Mouse (Mus musculus): ENCODE measurements at regions not wholly inside any gene's neighbourhood (a gene's known extent, or its start where the extent isn't known, plus 50 kb on each side); places are given as distances from the start of the nearest gene placed in this dataset.

DNA sequence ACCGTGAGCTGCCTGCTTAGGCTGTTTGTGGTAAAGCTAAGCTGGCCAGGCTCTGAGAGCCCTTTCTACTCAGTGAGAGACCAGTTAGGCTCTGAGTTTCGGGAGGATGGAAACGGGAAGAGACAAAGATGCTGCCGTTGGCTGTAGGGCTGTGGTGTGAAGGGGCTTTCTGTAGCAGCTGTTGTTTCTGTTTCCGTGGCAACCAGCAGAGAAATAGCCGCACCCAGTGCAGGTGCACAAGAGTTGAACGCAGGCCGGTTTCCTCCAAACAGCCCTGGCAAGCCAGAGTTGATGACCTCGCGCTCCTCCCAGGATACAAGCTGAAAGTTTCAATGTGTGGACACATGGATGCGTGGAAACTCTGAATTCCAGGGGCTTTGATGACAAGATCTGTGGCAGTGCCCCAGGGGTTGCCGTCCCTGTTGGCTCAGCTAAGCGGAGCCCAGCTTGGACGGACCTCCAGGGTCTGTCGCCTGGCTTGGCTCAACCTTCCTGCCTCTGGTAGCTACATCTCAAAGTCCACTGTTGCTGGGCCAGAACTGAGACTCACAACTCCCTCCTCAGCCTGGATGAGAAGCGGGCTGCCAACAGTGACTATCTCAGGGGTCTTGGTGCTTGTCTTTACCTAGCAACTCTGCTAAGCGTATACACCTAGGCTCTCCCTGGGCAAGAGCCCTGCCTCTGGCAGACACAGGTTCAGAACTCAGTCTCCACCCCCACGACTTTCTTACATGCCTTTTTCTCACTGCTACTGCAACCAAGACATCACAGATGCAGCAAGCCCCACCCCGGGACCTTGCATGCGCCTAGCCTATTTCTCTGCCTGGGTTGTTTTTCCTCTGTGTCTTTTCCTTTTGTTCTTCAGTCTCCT, 192.6 kb upstream of the Map3k1 start:
- DNase-seq (ENCODE audit: low spot score in 2 of 2): peak; percentile 89 to 90

DNA sequence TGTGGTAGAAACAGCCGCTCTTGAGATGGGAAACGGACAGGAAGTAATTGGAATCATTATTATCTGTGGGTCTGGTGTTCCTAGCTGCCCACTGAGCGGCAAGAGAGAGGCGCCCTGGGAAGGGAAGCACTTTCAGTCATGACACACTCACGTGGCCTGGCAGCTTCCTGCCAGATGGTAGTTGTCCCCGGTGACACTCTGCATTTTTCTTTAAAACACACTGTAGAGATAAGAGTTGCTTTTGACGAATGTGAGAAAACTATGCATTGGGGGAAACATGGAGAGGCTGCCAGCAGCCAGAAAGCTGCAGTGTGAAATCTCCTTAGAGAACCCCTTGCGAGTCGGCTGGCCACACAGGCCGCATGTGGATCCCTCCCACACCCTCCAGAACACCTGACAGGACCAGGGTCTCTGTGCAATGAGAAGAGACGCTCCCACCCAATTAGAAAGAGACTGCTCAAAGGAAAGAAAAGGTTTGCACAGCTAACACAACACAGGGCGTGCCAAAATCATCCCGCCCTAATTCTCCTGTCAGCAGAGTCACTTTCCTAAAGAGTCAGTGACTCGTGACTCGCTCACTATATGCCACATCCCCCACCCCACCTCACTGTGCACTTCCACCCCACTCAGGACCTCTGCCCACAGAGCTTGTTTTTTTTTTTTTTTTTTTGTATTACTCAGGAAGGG, 194.0 kb upstream of the Map3k1 start:
- DNase-seq (ENCODE audit: low spot score in 2 of 2): peak; percentile 75 to 76

DNA sequence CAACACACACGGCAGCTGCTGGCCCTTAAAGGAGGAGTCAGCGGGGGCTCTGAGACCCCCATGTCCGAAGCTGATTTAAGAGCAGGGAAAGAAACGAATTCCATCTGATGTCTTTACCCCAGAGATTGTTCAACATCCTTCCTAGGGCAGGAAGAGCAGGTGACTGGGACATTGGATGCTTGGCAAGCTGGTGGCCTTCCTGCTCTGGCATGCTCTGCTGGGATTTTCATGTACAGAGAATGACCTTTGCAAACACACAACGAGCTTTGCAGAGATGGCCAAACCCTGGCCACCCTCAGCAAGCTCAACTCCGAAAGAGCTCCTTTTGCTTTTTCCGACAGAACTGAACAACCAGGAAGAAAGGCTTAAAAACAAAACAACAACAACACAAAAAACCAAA, 194.7 kb upstream of the Map3k1 start:
- no peak for DNase-seq (ENCODE audit: low spot score in 2 of 2)

DNA sequence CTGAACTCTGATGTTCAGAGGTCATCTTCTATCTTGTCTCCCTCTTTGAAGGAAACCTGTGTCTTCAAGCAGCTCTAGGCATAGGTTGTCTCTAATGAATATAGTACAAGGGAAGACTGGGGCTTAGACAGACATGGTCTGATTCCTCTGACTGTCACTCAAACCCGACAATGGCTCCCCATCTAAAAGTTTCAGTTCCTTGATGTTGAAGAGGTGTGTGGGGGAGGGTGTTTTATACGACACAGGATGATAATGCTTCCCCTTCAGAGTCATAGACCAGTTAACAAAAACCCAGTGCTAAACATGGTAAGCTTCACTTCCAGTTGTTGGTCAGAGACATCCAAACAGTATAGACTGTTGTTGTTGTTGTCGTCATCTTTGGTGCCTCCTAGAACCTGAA, 195.3 kb upstream of the Map3k1 start:
- DNase-seq (ENCODE audit: low spot score in 2 of 2): peak; percentile 86 to 91

DNA sequence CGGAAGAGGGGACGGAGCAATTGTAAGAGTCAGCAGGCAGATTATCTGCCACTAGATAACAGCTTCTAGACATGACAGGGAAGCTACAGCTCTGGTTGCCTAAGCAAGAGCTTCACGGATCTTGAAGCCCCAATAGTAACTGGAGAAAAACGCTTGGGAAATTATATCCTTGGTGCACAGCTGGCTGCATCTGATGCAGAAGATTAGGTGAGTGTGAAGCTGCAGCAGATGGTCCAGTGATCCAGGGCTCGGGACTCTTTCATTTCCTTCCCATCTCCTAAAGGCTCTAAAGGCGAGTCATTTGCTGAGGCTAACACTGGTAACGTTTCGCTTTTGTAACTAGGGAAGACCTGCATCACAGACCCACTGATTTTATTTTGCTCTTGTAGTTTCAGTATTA, 196.6 kb upstream of the Map3k1 start:
- DNase-seq (ENCODE audit: low spot score in 2 of 2): no peak

DNA sequence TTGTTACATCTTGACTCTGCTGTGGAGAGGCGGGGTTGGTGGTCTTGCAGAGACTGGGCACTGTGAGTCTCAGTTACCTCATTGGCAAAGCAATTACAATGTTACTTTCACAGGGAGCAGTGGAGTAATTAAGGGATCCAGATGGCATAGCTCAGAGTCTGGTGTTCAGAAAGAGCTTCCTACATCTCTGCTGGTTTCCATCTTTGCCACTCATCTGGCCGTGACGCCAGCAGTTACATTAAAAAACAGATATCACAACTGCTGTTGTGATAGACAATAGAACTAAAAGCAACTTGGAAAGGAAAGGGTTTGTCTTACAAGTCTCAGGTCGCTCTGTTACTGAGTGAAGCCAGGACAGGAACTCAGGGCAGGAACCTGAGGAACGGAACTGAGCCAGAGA, 200.0 kb upstream of the Map3k1 start:
- DNase-seq (ENCODE audit: low spot score in 2 of 2): no peak

DNA sequence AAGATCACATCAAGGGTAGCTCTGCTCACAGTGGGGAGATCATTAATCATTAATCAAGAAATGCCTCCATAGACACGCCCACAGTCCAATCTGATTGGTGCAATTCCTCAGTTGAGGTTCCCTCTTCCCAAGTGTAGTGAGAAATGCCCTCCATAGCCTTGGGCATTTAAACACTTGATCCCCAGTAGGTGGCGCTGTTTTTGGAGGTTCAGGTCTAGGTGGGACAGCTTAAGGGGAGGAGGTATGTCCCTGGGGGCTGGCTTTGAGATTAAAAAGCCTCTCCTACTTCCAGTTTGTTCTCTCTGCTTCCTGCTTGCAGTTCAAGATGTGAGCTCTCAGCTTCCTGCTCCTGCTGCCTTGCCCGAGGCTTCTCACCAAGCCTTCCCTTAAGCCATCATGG, 200.5 kb upstream of the Map3k1 start:
- DNase-seq (ENCODE audit: low spot score in 2 of 2): no peak

DNA sequence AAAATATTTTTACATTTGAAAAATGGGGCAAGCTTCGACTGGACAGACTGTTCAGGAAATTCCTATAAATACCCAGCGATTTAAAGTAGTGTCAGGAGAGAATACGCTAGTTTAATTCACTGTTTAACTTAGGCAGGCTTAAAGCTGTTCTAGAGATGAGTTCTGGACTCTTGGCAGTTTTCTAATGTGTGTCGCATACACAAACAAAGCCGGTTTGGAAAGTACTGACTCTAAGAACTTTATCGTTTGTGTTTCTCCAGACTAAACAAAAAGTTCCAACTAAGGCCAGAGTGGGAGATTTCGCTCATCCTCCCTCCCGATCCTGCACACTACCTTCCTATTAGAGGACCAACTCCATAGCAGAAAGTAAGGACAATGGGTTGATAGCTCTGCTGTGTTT, 201.7 kb upstream of the Map3k1 start:
- DNase-seq (ENCODE audit: low spot score in 2 of 2): no peak

DNA sequence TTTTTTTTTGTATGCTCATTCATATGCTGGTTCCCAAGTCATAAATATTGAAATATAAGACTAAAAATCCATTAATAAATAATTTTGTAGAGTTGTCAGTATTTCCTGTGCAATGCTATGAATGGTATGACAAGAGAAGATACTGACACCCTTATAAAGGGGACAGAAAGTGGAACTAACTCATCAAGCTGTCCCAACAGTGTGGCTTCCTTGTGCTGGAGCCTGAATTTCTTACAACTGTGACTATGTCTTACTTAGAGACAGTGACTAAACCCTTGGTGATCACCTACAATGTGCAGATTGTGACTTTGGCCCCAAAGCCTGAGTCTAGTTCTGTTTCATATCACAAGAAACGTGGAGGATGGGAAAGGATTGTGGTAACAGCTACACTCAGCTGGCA, 203.8 kb upstream of the Map3k1 start:
- no peak for DNase-seq (ENCODE audit: low spot score in 2 of 2)

DNA sequence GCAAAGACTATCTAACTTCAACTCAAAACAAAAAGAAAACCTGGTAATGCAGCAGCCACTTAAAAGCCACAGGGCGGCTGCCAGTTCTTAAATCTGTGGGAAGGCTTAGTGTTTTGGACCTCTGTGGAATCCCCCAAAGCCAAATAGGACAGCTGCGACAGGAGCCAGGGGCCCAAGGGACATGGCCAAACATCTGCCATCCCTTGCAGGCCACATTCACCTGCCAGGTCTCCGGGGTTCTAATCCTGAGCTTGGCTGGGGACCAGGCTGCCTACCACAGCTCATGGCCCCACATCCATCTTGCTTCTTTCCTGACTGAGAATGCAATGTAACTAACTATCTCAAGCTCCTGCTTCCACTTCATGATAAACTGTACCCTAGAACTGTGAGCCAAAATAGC, 206.3 kb upstream of the Map3k1 start:
- no peak for DNase-seq (ENCODE audit: low spot score in 2 of 2)

DNA sequence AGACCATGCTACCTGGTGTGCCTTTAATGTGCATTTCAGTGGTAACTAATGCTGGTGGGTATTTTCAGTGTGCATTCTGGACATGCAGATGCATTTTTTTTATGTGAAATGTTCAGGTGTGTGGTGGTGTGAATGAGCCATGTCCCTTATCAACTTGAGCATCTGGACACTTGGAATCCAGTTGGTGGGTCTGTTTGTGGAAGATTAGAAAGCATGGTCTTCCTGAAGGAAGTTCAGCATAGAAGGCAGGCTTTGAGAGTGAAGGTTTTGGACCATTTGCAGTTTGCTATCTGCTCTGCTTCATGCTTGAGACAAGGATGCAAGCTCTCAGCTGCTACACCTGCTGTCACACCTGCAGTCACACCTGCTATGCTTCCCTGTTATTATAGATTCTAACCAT, 207.5 kb upstream of the Map3k1 start:
- DNase-seq (ENCODE audit: low spot score in 2 of 2): peak in 1 of 2 experiments; percentile 27

DNA sequence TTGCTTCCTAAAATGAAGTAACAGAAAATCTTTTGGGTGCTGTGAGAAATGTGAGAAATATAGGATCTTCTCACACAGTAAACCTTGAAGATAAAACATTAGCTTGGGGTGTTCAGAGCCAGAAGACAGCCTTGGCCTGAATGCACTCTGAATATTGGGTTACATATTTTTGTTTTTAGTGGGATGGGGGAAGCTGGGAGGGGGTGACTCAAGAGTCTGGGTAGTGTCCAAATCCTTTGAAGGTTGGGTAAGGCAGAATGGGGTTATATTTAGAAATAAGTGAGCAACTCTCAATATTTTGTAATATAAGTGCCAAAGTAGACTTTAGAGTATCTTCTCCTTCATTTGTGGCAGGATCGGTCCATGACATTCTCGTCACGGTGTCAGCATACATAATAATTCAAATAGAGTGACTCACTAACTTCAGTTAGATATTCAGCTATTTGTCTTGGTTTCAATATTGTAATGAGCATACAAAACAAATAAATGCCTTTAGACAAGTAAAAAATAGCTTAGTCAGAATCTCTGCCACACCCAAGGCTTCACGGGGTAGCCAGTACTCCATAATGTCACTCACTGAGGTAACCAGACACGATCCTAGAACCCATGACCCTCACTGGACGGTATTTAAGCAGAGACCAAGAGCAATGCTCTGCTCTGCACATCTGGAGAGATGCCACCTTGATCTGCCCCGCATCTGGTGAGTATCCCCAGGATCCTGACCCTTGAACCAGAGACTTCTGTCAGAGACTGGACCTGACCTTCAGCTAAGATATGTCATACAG, 209.9 kb upstream of the Map3k1 start:
- no peak for DNase-seq (ENCODE audit: low spot score in 2 of 2)

DNA sequence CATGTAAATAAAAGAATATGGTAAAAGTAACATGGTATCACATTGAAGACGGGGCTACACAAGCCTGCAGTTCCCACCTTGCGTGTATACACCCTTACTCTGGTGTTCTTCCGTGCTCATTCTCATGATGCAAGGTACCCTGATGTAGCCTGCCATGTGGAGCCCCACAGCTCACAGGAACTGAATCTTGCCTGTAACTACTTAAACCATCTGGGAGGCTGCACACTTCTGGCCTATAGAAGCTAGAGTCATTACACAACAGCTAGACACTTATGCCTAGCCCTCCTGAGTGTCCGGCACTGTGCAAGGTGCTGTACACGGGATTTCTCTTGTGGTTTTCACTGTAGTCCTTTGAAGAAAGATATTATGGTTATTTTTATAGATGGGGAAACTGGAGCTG, 210.8 kb upstream of the Map3k1 start:
- no peak for DNase-seq (ENCODE audit: low spot score in 2 of 2)

DNA sequence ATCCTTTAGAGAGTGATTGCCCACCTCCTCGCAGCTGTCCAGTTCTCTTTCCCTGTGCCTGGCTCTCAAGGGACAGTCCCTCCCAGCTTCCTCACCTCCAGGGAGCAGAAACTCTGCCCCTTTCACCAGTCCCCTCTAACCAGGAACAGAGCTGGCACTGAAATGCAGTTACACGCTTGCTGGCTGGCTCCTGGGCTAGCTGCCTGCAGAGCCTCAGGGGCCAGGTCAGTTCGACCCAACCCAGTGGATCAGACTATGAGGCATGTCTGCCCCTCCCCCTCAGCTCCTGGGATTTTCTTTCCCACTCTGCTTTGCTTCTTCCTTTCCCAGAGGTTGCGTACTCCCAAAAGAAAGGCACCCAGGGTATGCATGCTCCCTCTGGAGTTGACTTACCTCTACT, 214.4 kb upstream of the Map3k1 start:
- DNase-seq (ENCODE audit: low spot score in 2 of 2): no peak

DNA sequence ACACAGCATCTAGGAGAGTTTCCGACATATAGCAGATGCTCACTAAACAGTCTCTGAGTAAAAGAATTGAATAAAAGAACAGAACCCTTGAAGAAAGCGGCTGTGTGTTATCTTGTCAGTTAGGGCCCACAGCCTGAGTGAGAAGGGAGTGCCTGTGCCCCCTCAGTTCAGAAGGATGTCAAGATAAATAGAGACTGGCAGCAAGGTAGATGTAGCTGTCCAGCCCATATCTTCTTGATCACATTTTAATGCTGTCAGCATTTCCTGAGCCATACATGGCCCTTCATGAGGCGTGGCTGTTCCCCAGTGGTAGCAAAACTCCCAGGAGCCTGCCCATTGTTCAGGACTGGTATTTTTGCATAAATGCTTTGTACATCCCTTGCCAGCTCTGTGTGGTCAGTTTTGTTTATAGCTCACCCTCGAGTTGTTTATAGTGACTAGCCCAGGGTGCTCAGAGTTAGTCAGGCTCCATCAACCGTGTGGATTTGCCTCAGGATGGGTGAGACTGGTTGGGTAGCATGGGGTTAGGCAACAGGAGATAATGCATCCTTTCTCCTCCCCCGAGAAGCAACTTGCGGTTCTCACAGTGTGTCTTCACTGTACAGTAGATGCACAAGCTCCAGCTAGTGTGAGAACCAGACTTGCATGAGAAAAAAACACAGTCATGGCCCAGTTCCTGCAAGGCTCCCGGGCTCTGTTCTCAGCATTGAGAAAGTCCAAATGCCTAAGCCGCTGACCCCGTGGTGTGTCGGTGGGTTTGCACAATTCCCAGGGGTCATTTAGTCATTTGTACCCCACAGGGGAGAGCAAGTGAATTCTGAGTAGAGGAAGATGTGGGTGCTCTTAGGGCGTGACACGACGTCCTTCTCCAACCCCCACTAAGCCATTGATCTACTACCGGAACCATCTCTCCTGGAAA, 216.1 kb upstream of the Map3k1 start:
- peak in 1 of 2 experiments; percentile 20 for DNase-seq (ENCODE audit: low spot score in 2 of 2)

DNA sequence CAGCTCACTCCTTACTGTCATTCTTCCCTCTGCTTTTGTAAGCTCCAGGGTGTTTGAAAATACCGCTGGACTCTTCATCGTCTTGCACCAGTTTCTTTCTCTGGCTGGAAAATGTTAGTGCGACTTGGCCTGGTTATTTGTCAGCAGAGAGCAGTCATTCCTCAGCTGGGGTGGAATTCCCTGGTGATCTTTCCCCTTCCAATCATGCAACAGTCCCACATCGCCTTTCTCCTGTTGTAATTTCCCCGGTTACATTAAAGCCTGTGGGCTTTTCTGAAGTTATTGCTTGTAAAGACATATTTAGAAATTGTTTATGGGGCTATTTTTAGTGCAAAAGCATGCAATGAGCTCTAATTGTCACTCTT, 216.8 kb upstream of the Map3k1 start:
- DNase-seq (ENCODE audit: low spot score in 2 of 2): no peak

DNA sequence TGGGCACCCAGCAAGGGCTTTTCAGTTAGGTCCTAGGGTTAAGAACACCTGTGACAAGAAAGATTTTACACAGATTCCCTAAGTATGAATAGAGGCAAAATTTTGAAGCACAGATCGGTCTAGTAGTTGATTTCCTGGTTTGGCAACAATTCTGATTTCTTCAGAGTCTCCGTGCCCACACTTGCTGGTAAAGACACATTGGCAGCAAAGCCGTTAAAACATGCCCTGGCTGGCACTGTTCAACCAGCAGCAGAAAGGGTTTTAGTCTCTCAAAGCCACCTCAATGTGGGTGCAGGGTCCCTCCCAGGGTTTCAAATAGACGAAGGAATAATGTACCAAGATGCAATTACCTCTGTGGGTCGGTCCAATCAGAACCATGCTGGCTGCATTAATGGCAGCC, 218.9 kb upstream of the Map3k1 start:
- DNase-seq (ENCODE audit: low spot score in 2 of 2): no peak

DNA sequence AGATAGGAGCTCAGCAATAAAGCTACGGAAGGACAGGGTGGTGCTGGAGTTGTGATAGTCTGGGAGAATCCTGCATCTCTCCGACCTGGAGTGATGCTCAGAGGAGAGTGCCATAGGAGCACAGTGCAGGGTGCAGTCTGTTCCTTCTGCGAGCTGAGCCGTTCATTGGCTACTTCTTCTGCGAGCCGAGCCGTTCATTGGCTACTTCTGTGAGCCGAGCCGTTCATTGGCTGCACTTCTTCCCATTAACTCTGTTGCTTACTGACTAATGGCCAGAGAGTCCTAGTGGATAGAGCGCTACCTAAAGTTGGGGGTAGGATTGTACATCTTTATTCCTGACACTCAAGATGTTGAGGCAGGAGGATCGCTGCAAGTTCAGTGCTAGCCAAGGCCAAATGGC, 222.3 kb upstream of the Map3k1 start:
- DNase-seq (ENCODE audit: low spot score in 2 of 2): no peak

DNA sequence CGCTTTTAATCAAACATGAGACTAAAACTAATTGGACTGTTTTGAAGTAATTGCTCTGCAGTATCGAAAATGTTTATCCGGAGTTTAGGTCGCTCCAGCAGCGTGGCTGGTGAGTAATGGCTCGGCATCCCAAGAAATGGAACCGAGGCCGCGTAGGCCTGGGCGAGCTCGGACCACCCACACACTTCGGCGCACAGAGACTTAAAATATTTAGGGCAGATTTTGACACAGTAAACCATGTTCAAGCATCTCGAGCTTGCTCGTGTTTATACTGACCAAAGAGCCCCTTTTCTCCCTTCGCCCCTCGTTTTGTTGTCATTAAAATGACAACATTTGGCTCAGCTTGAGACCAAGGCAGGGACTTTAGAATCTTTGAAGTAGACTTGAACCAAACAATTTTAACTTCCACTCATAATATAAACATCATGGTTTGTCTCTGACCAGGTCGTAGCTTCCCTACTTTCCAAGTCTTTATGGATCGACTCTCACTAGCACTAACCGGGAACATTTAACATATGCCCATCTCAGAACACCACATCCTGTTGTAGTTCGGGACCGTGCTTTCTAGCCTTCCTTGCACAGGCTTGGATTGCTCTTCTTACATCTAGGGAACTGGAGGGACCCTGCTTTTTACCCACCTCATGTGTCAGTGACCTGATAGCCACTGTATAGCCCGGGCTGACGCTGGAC, 223.0 kb upstream of the Map3k1 start:
- DNase-seq (ENCODE audit: low spot score in 2 of 2): no peak

DNA sequence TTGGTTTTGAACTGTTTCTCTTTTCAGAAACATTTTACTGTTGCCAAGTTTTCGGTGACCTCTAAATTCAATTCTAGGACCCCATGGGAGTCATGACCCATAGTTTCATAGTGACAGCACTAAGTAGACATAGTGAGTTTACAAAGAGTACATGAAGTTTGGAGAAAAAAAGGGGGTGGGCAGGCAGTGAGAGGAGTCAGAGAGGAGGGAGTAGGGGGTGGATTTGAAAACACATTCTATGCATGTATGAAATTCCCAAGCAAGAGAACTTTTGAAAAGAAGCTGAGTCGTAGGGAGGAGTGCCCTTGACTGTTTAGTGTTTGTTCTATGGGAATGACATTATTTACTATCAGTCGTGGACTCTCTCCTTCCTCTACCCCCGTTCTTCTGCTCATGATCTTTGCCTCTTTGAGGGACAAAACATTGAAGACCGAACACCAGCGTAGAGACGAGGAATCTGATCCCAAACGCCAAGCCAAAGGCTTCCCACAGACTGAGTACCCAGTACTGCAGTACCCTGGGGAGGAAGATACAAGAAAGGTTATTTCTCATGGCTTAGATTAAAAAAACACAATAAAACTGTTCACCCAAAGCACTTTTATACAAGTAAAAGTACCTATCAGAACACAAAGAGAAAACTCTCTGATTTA, 229.1 kb upstream of the Map3k1 start:
- no peak for DNase-seq (ENCODE audit: low spot score in 2 of 2)

Measured in spleen, postnatal 36 days (tissue).